In genomic region chr2:44474653-44475052, GRCm38 (mm10) we compare ENCODE assay signal across 16 mouse cellular contexts.
DNase-seq lines count a peak whose midpoint lies in the region; ATAC-seq and TF ChIP-seq lines count a peak whose summit lies in the region.
"Had no signal": no experiment of that assay in that cellular context is flagged by ENCODE, and none has a peak within 500 bp of the region (broad histone marks: within the 10 kb centered on the region; RNA-seq: fewer than 3 reads in every experiment).

No protein-coding gene starts in this region.

- no peak for DNase-seq in kidney, postnatal 0 days (ENCODE audit: low spot score)
- no peak for DNase-seq in kidney, adult 18-20 months
- peak; percentile 69 for DNase-seq in ES-CJ7 (ENCODE audit: low read depth, low spot score)
- DNase-seq in embryonic facial prominence, embryonic 10.5 days (ENCODE audit: low spot score): peak; percentile 23
- no peak for DNase-seq in c-Kit-positive CD71-positive TER-119-positive erythroid progenitor cells, embryonic 14.5 days (ENCODE audit: low spot score)
- no peak for DNase-seq in yolk sac, embryonic 10.5 days (ENCODE audit: low spot score)
- DNase-seq: kidney, adult 11 months; right cerebral cortex, postnatal 4 days had no signal

- ATAC-seq in kidney, postnatal 0 days (replicated peaks; ENCODE audit: low FRiP score, low read depth): no peak
- peak; percentile 58; the same call in 1 of the 2 replicates for ATAC-seq in midbrain, embryonic 12.5 days (ENCODE audit: low FRiP score, low read depth)
- ATAC-seq in inflammation-experienced regulatory T-cells, adult 6 months: no peak
- ATAC-seq: activated CD4-positive, CD25-positive, alpha-beta regulatory T cell, adult 4 months; CD4-positive, CD25-positive, alpha-beta regulatory T cell, adult 4 months had no signal

- H3K9ac ChIP-seq in kidney, postnatal 0 days (ENCODE audit: low read depth, low read length): no peak overlapping the region
- no peak overlapping the region for H3K9ac ChIP-seq in midbrain, embryonic 12.5 days (replicated peaks)
- H3K9ac ChIP-seq: embryonic facial prominence, embryonic 12.5 days; heart, embryonic 15.5 days; liver, embryonic 15.5 days had no signal

- TF ChIP-seq CTCF in kidney, postnatal 0 days (IDR thresholded peaks at IDR 0.05; ENCODE audit: low read depth): peak; percentile 31; the same call in 1 of the 2 replicates

- 16% methylated on average over 3 of the region's 3 CpGs for WGBS in kidney, postnatal 0 days
- WGBS in embryonic facial prominence, embryonic 10.5 days: 13% methylated on average over 3 of the region's 3 CpGs
- WGBS in midbrain, embryonic 12.5 days: 2% methylated on average over 3 of the region's 3 CpGs

- no peaks in the 10 kb centered on the region for H3K9me3 ChIP-seq in kidney, postnatal 0 days (replicated peaks; ENCODE audit: low read length)
- 0 out of 2 replicates have a peak, but pooled peaks cover 2% of the 10 kb centered on the region for H3K9me3 ChIP-seq in embryonic facial prominence, embryonic 10.5 days
- no peaks in the 10 kb centered on the region for H3K9me3 ChIP-seq in midbrain, embryonic 12.5 days
- H3K9me3 ChIP-seq: embryonic facial prominence, embryonic 12.5 days; heart, embryonic 15.5 days; liver, embryonic 15.5 days had no signal

- H3K27me3 ChIP-seq in kidney, postnatal 0 days (ENCODE audit: insufficient read depth, low read length): no peaks in the 10 kb centered on the region
- H3K27me3 ChIP-seq in embryonic facial prominence, embryonic 10.5 days (replicated peaks; ENCODE audit: low read depth, poor library complexity, severe bottlenecking): no peaks in the 10 kb centered on the region
- H3K27me3 ChIP-seq in midbrain, embryonic 12.5 days: no peaks in the 10 kb centered on the region
- H3K27me3 ChIP-seq: embryonic facial prominence, embryonic 12.5 days; heart, embryonic 15.5 days; liver, embryonic 15.5 days had no signal

- H3K4me1 ChIP-seq in kidney, postnatal 0 days (replicated peaks; ENCODE audit: insufficient read depth, low read length): no peaks in the 10 kb centered on the region
- H3K4me1 ChIP-seq in embryonic facial prominence, embryonic 10.5 days: no peaks in the 10 kb centered on the region
- no peaks in the 10 kb centered on the region for H3K4me1 ChIP-seq in midbrain, embryonic 12.5 days
- H3K4me1 ChIP-seq: embryonic facial prominence, embryonic 12.5 days; heart, embryonic 15.5 days; liver, embryonic 15.5 days had no signal

- no peak overlapping the region for H3K27ac ChIP-seq in kidney, postnatal 0 days
- H3K27ac ChIP-seq in embryonic facial prominence, embryonic 10.5 days (replicated peaks): no peak overlapping the region
- no peak overlapping the region for H3K27ac ChIP-seq in midbrain, embryonic 12.5 days (replicated peaks)
- H3K27ac ChIP-seq: embryonic facial prominence, embryonic 12.5 days; heart, embryonic 15.5 days; left cerebral cortex, adult 2 months; liver, embryonic 15.5 days had no signal

- no peak overlapping the region for H3K4me3 ChIP-seq in kidney, postnatal 0 days (replicated peaks; ENCODE audit: low read depth, low read length)
- no peak overlapping the region for H3K4me3 ChIP-seq in embryonic facial prominence, embryonic 10.5 days
- H3K4me3 ChIP-seq in midbrain, embryonic 12.5 days: no peak overlapping the region
- H3K4me3 ChIP-seq: embryonic facial prominence, embryonic 12.5 days; heart, embryonic 15.5 days; left cerebral cortex, adult 2 months; liver, embryonic 15.5 days had no signal

- H3K36me3 ChIP-seq in kidney, postnatal 0 days (ENCODE audit: insufficient read depth, low read length): no peaks in the 10 kb centered on the region
- no peaks in the 10 kb centered on the region for H3K36me3 ChIP-seq in embryonic facial prominence, embryonic 10.5 days (replicated peaks)
- H3K36me3 ChIP-seq in midbrain, embryonic 12.5 days: no peaks in the 10 kb centered on the region
- H3K36me3 ChIP-seq: embryonic facial prominence, embryonic 12.5 days; heart, embryonic 15.5 days; liver, embryonic 15.5 days had no signal

- H3K4me2 ChIP-seq in kidney, postnatal 0 days (ENCODE audit: low read length): no peak overlapping the region
- H3K4me2 ChIP-seq in midbrain, embryonic 12.5 days (replicated peaks): no peak overlapping the region
- H3K4me2 ChIP-seq: embryonic facial prominence, embryonic 12.5 days; heart, embryonic 15.5 days; liver, embryonic 15.5 days had no signal

Comparison
In these comparisons a context has a peak if more than half of its experiments do, and no peak if none do; other contexts are left out.
1. DNase-seq: peak in ES-CJ7 (single experiment) and embryonic facial prominence, embryonic 10.5 days (single experiment); none in kidney, postnatal 0 days (single experiment), kidney, adult 18-20 months (single experiment), c-Kit-positive CD71-positive TER-119-positive erythroid progenitor cells, embryonic 14.5 days (single experiment) and yolk sac, embryonic 10.5 days (single experiment).